Mouse (Mus musculus) midbrain, embryonic 12.5 days (tissue): Measurements from ENCODE around the gene Nexmif. TPM values are rescaled to one million over a fixed set of nuclear protein-coding genes. Genes with fewer than 3 reads are reported as not detected.
A peak's percentile ranks its signal among the peaks of the same experiment; 100 is the strongest.

Source experiments
- ATAC-seq: fragments of 200-750 bp; cut with Nextera tagmentation; 2 replicates; pipeline ENCODE4 v1.8.0; 2017; ENCODE audit warnings: low read depth, moderate TSS enrichment, moderate library complexity; ENCODE audit not compliant: low FRiP score
- H3K27ac ChIP-seq: fragments of 300-500 bp; sonication (generic); replicated peaks from 2 replicates; pipeline ENCODE4 v1.5.1; 2016; ENCODE audit warnings: mild to moderate bottlenecking
- H3K27me3 ChIP-seq: fragments of 300-500 bp; sonication (generic); 2 replicates; pipeline ENCODE4 v1.6.1; 2016; ENCODE audit warnings: mild to moderate bottlenecking
- H3K36me3 ChIP-seq: fragments of 300-500 bp; sonication (generic); 2 replicates; pipeline ENCODE4 v1.6.1; 2016
- H3K4me1 ChIP-seq: fragments of 300-500 bp; sonication (generic); 2 replicates; pipeline ENCODE4 v1.6.1; 2016
- H3K4me2 ChIP-seq: fragments of 300-500 bp; sonication (generic); replicated peaks from 2 replicates; pipeline ENCODE4 v1.6.1; 2016; ENCODE audit warnings: mild to moderate bottlenecking, moderate library complexity
- H3K4me3 ChIP-seq: fragments of 300-500 bp; sonication (generic); 2 replicates; pipeline ENCODE4 v1.5.1; 2016; ENCODE audit warnings: mild to moderate bottlenecking
- H3K9ac ChIP-seq: fragments of 300-500 bp; sonication (generic); replicated peaks from 2 replicates; pipeline ENCODE4 v1.6.1; 2016; ENCODE audit warnings: mild to moderate bottlenecking, moderate library complexity
- H3K9me3 ChIP-seq: fragments of 300-500 bp; sonication (generic); 2 replicates; pipeline ENCODE4 v1.6.1; 2016; ENCODE audit warnings: mild to moderate bottlenecking
- WGBS: fragments of 180-500 bp; shearing (Covaris S2); methylation state at CpG from one replicate; pipeline ENCODE4 v1.1.7; 2016; 5-methylcytosine and 5-hydroxymethylcytosine counted together
- microRNA counts: library from miRNA; unstranded; fragments of <30 nt; microRNA quantifications from one replicate; lab custom pipeline; 2017
- microRNA-seq: library from miRNA; unstranded; fragments of <30 nt; microRNA quantifications from one replicate; pipeline ENCODE4, GENCODE M21; 2017
- polyA plus RNA-seq: library from polyadenylated mRNA; unstranded; fragments of >200 nt; fragmentation: Nextera tagmentation; extraction: Ambion mirVana; gene quantifications from 2 replicates; pipeline ENCODE4 v1.2.1, GENCODE M21; 2016

Nexmif gene
- polyA plus RNA-seq, 1 experiment from 2014 or later, result 4.4 TPM

- no peaks in the 10 kb centered on the region for H3K9me3 ChIP-seq
- H3K27ac ChIP-seq, result no peak overlapping the region
- H3K4me1 ChIP-seq, result no peaks in the 10 kb centered on the region
- H3K4me2 ChIP-seq, result no peak overlapping the region
- ATAC-seq, result no peak
- no peak overlapping the region for H3K4me3 ChIP-seq
- peaks cover 44% of the 10 kb centered on the region for H3K27me3 ChIP-seq
- no peak overlapping the region for H3K9ac ChIP-seq
- H3K36me3 ChIP-seq, result no peaks in the 10 kb centered on the region
These were observed 160.7 kb downstream of the Nexmif start for GRCm38 (mm10) chrX:104040276-104040675.

- Histone ChIP-seq H3K4me2 (no peak overlapping the region), H3K9ac (no peak overlapping the region), H3K36me3 (no peaks in the 10 kb centered on the region), H3K4me1 (no peaks in the 10 kb centered on the region), H3K27me3 (peaks cover 17% of the 10 kb centered on the region), H3K27ac (no peak overlapping the region), H3K9me3 (no peaks in the 10 kb centered on the region), H3K4me3 (no peak overlapping the region)
- ATAC-seq, result no peak
- 76% methylated on average over 5 of the region's 5 CpGs for WGBS
These were observed 167.1 kb downstream of the Nexmif start for GRCm38 (mm10) chrX:104033843-104034242.

- no peak for ATAC-seq
- H3K4me1 ChIP-seq, result no peaks in the 10 kb centered on the region
- peaks cover 26% of the 10 kb centered on the region for H3K27me3 ChIP-seq
- H3K27ac ChIP-seq, result no peak overlapping the region
- H3K9me3 ChIP-seq, result no peaks in the 10 kb centered on the region
- no peak overlapping the region for H3K9ac ChIP-seq
- no peak overlapping the region for H3K4me3 ChIP-seq
- 65% methylated on average over 4 of the region's 4 CpGs for WGBS
- H3K4me2 ChIP-seq, result no peak overlapping the region
- no peaks in the 10 kb centered on the region for H3K36me3 ChIP-seq
These were observed 168.2 kb downstream of the Nexmif start for GRCm38 (mm10) chrX:104032756-104033155.

MicroRNA genes within 50 kb of the gene (microRNA counts, 519-probe panel; counts per million panel counts)
- microRNA mmu-miR-672 (lab: Ali Mortazavi, UCI), result 3,565 counts per million, percentile 19 among the panel's probes with 10 or more counts

Small RNA genes within 50 kb of the gene (microRNA-seq; reads per million reads assigned to microRNA genes)
- gene Gm24993 (not detected), gene Mir672 (157 reads per million, percentile 58 among the genes with 10 or more reads in this experiment)

Other genes with a start within 250 kb of the Nexmif start
- gene Rlim, start 219.9 kb downstream of the Nexmif start, polyA plus RNA-seq, result 46.4 and 49.7 TPM in 2 replicates
- 12.6 and 15.0 TPM in 2 replicates for gene Abcb7, start 212.7 kb upstream of the Nexmif start, polyA plus RNA-seq